Mouse (Mus musculus) liver, adult 2 months (tissue): ENCODE measurements at regions not wholly inside any gene's neighbourhood (a gene's known extent, or its start where the extent isn't known, plus 50 kb on each side); places are given as distances from the start of the nearest gene placed in this dataset.

Experiments used
- DNase-seq: peaks from one replicate; pipeline ENCODE4 v3.0.0-alpha.2; 2011; ENCODE audit warnings: low read depth, low spot score; ENCODE audit errors: extremely low read depth
- H3K27ac ChIP-seq: fragments of 200-500 bp; replicated peaks from 2 replicates; pipeline ENCODE4 v1.5.1; 2012; ENCODE audit warnings: low read depth, mild to moderate bottlenecking, control low read depth, inconsistent platforms, low read length; ENCODE audit not compliant: insufficient read depth
- H3K27me3 ChIP-seq: fragments of 200-500 bp; 2 replicates; pipeline ENCODE4 v1.6.1; 2012; ENCODE audit warnings: mild to moderate bottlenecking, moderate library complexity, low read length, inconsistent platforms; ENCODE audit not compliant: control insufficient read depth, insufficient read depth
- H3K36me3 ChIP-seq: fragments of 200-500 bp; 2 replicates; pipeline ENCODE4 v1.6.1; 2012; ENCODE audit warnings: low read length, inconsistent platforms; ENCODE audit not compliant: control insufficient read depth, insufficient read depth
- H3K4me1 ChIP-seq: fragments of 200-500 bp; 2 replicates; pipeline ENCODE4 v1.6.1; 2011; ENCODE audit warnings: low read length; ENCODE audit not compliant: control insufficient read depth, insufficient read depth
- H3K4me3 ChIP-seq: fragments of 200-500 bp; 2 replicates; pipeline ENCODE4 v1.5.1; 2011; ENCODE audit warnings: low read depth, mild to moderate bottlenecking, control low read depth, low read length, moderate library complexity; ENCODE audit not compliant: insufficient read depth
- H3K79me2 ChIP-seq: fragments of 200-500 bp; 2 replicates; pipeline ENCODE4 v1.6.1; 2012; ENCODE audit warnings: inconsistent platforms, mild to moderate bottlenecking, low read length, moderate library complexity; ENCODE audit not compliant: control insufficient read depth, insufficient read depth
- H3K9ac ChIP-seq: fragments of 200-500 bp; 2 replicates; pipeline ENCODE4 v1.6.1; 2012; ENCODE audit warnings: low read depth, mild to moderate bottlenecking, control low read depth, inconsistent platforms, low read length
- CTCF ChIP-seq: fragments of 200-500 bp; IDR thresholded peaks from 2 replicates; pipeline ENCODE4 v1.5.1; 2011; ENCODE audit warnings: low read depth, low read length, control low read depth
- POLR2A ChIP-seq: fragments of 200-500 bp; IDR thresholded peaks from 2 replicates; pipeline ENCODE4 v1.6.1; 2011; ENCODE audit warnings: low read length, control low read depth; ENCODE audit not compliant: insufficient read depth; ENCODE audit errors: extremely low read depth
- WGBS: fragments of 180-500 bp; shearing (Covaris S2); methylation state at CpG from one replicate; pipeline ENCODE4 v1.1.7; 2018; 5-methylcytosine and 5-hydroxymethylcytosine counted together

DNA sequence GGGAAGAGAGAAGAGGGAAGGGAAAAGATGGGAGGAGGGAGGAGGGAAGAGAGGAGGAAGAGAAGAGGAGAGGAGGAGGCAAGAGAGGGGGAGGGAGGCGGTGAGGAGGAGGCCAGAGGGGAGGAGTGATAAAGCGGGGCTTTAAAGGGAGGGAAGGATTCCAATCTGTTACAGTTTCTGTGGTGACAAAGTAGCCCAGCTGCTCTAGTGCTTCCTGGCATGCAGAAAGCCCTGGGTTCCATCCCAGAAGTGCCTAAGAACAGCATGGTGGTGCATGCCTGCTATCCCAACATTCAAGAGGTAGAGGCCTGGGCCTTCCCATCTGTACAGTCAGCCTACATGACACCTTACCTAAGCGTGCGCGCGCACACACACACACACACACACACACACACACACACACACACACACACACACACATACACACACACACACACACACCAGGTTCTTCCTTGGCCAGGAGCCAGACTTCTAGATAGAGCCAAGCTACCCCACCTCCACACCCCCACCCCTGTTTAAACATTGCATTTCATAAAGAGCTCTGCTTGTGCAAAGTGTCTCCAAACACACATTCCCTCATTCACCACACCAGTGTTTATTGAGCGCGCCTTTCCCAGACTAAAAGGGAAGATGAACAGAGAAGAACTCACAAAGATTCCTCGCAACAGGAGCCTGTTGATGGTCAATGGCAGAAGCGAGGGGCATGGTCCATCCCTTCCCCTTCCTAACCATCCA is 226.4 kb downstream of the Cbln4 start:
- no peak overlapping the region for H3K4me3 ChIP-seq
- no peaks in the 10 kb centered on the region for H3K4me1 ChIP-seq
- WGBS, result 81% methylated on average over 10 of the region's 10 CpGs
- H3K27ac ChIP-seq, result no peak overlapping the region
- no peaks in the 10 kb centered on the region for H3K27me3 ChIP-seq
- no peak for DNase-seq
- H3K79me2 ChIP-seq, result no peaks in the 10 kb centered on the region
- no peak overlapping the region for H3K9ac ChIP-seq
- TF ChIP-seq POLR2A (no peak), CTCF (no peak)
- H3K36me3 ChIP-seq, result no peaks in the 10 kb centered on the region

DNA sequence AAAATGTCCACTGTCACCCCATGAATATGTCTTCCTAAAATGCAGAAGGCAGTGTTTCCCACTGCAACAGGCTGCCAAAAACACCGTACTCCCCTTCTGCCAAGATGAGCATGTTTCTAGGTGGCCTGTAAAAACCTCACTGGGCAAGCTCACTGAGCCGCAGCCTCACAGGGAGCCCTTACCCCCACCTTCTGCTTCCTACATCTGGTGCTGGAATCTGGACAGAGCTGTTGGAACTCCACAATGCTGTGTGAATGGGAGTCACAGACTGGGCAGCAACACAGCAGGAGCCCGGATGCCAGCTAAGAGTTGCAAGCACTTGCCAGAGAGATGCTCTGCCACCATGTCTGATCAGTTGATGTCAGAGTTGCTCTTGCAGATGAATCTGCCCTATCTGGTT is 230.6 kb downstream of the Cbln4 start:
- WGBS, result 79% methylated on average over 3 of the region's 3 CpGs
- no peaks in the 10 kb centered on the region for H3K27me3 ChIP-seq
- no peaks in the 10 kb centered on the region for H3K36me3 ChIP-seq
- no peak overlapping the region for H3K4me3 ChIP-seq
- H3K4me1 ChIP-seq, result no peaks in the 10 kb centered on the region
- H3K79me2 ChIP-seq, result no peaks in the 10 kb centered on the region
- DNase-seq, result no peak
- TF ChIP-seq POLR2A (no peak), CTCF (no peak)
- H3K27ac ChIP-seq, result no peak overlapping the region
- no peak overlapping the region for H3K9ac ChIP-seq

- H3K36me3 ChIP-seq, result no peaks in the 10 kb centered on the region
- no peak overlapping the region for H3K4me3 ChIP-seq
- H3K27me3 ChIP-seq, result no peaks in the 10 kb centered on the region
- H3K79me2 ChIP-seq, result no peaks in the 10 kb centered on the region
- TF ChIP-seq CTCF (no peak), POLR2A (no peak)
- no peak overlapping the region for H3K27ac ChIP-seq
- WGBS, result 76% methylated on average over 5 of the region's 5 CpGs
- DNase-seq, result no peak
- H3K4me1 ChIP-seq, result no peaks in the 10 kb centered on the region
- H3K9ac ChIP-seq, result no peak overlapping the region
These were observed 237.9 kb downstream of the Cbln4 start for GRCm38 (mm10) chr2:171805376-171805775.

- DNase-seq, result no peak
- H3K36me3 ChIP-seq, result no peaks in the 10 kb centered on the region
- H3K4me3 ChIP-seq, result no peak overlapping the region
- H3K9ac ChIP-seq, result no peak overlapping the region
- TF ChIP-seq CTCF (no peak), POLR2A (no peak)
- H3K27ac ChIP-seq, result no peak overlapping the region
- no peaks in the 10 kb centered on the region for H3K79me2 ChIP-seq
- no peaks in the 10 kb centered on the region for H3K4me1 ChIP-seq
- no peaks in the 10 kb centered on the region for H3K27me3 ChIP-seq
- 76% methylated on average over 10 of the region's 10 CpGs for WGBS
These were observed 242.6 kb downstream of the Cbln4 start for GRCm38 (mm10) chr2:171800511-171801268.

DNA sequence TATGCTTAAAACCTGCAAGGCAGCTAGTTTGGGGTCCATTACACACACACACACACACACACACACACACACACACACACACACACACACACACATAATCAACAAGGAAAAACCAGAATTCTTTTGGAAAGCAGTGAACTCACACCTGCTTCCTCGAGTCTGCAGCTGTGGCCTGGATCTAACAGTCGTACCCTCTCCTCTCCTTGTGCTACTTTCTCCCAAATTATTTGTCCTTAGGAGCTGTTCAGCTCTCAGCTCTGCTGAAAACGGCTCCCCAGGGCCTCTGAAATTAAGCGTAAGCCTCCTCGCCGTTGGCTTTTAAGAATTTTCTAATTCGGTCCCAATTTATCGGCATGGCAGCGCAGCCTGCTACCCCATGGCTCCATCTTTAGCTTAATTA is 243.9 kb downstream of the Cbln4 start:
- Histone ChIP-seq H3K4me1 (no peaks in the 10 kb centered on the region), H3K36me3 (no peaks in the 10 kb centered on the region), H3K27me3 (no peaks in the 10 kb centered on the region), H3K4me3 (no peak overlapping the region), H3K79me2 (no peaks in the 10 kb centered on the region), H3K27ac (no peak overlapping the region), H3K9ac (no peak overlapping the region)
- DNase-seq, result no peak
- TF ChIP-seq CTCF (no peak), POLR2A (no peak)
- WGBS, result 71% methylated on average over 9 of the region's 9 CpGs

DNA sequence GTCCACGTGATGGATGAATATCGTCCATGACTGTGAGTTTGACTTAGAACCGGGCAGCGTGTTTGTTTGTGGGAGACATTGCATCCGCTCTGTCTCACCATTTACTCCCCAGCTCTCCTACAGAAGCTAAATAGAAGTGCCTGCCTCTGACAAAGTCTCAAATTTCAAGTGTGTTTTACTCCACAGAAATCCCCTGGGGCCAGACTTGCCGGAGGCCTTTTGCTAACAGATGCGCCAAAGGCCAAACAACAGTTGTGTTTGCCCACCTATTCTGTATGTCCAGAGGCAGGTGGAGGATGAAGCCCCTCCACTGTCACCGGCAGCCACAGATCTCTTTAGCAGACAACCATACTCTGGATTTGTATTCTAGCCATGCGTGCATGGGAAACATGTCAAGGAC is 252.6 kb downstream of the Cbln4 start:
- Histone ChIP-seq H3K4me3 (no peak overlapping the region), H3K9ac (no peak overlapping the region), H3K4me1 (no peaks in the 10 kb centered on the region), H3K36me3 (no peaks in the 10 kb centered on the region), H3K27ac (no peak overlapping the region), H3K27me3 (0 out of 2 replicates have a peak, but pooled peaks cover 2% of the 10 kb centered on the region), H3K79me2 (no peaks in the 10 kb centered on the region)
- no peak for TF ChIP-seq CTCF
- no peak for TF ChIP-seq POLR2A
- no peak for DNase-seq
- WGBS, result 40% methylated on average over 9 of the region's 9 CpGs
